Mouse (Mus musculus): ENCODE data around the gene Ccr4.

Gene Ccr4

DNA sequence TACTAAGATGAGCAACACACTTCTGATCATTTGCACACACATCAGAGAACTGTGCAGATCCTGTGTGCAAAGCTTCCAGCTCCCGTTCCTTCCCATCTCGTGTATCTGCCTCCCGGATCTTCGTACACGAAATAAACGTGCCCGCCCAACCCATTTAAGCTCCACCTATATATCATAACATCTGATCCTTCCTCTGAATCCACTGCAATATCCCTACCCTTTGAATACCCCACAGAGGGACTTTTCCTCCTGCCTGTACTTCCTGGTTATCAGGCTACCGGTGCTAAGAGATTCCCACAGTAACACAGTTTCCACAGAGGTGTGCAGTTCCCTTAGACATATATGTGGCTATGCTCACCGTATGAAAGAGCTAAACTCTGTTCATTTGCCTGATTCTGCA lies at the start of gene Ccr4:
TSS of gene Ccr4 (minus strand) at position 101 of the 400 bp plus-strand sequence.
- no peak for DNase-seq (ENCODE audit: low spot score in 2 of 2)

DNA sequence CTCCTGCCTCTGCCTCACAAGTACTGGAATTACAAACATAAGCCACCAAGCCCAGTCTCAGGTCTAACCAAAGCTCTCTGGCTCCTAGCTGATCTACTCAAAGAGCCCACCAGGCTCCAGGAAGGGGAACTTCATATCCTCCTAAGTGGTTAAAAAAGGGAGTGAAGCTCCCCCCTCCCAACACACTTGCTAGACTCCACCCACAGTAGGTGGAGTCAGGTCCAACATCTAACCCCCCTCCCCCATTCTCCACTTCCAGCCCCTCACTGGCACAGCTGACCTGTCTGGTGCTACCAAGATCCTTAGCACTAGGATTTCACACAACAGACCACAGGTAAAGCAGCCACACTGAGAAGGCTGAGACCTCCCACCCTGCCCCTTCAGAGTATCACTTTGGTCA lies 49.1 kb upstream of the Ccr4 start:
- DNase-seq (ENCODE audit: low spot score in 2 of 2), result no peak

DNA sequence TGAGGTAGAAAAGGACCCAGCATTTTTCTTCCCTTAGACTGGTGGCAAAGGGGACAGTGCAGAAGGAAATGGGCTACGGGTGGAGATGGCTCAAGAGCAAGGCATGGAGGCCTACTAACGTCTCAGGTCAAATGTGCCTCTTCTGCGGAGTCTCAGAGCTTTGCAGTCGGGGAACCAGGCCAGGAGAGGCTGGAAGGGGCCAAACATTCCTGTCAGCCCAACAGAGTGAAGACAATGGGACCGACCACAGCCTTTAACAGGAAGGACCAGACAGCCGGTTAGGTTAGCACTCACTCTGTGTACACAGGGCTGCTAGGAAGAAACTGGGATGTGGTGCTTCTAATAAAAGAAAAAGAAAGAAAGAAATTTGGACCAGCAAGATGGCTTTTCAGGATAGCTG lies 45.3 kb upstream of the Ccr4 start:
- no peak for DNase-seq (ENCODE audit: low spot score in 2 of 2)

DNA sequence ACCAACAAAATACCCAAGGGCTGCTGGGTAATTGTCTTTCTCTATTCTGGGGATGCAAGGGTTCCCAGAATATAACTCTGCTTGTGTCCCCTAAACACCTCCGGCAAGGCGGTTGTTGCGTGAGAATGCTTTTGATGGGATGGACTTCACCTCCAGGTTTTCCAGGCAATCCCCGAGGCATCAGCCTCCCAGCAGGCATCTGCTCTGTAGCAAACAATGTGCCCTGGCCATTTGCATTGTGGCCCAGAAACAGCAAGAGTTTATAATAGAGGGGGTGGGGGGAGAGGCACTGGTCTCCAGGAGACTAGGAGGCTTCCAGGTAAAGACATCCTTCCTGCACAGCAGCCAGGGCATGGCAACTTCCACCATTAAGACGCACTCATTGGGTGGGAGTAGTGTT lies 44.4 kb upstream of the Ccr4 start:
- DNase-seq (ENCODE audit: low spot score in 2 of 2), result no peak

DNA sequence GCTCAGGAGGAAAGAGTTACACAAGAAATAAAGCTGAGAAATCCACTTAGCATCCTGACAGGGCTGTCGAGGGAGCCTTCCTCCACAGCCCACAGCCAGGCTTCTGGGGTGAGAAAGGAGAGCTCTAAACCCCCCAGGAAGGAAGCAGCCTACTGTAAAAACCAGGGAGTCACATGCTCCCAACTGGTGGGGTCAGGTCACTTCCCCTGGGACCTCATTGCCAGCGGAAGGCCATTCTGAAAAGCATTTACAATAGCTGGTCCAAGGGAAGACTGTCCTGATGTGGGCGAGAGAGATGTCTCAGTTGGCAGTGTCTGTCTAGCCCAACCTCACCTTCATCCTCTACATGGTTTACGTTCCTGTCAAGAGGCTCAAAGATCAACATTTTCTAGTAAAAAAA lies 43.8 kb upstream of the Ccr4 start:
- no peak for DNase-seq (ENCODE audit: low spot score in 2 of 2)

DNA sequence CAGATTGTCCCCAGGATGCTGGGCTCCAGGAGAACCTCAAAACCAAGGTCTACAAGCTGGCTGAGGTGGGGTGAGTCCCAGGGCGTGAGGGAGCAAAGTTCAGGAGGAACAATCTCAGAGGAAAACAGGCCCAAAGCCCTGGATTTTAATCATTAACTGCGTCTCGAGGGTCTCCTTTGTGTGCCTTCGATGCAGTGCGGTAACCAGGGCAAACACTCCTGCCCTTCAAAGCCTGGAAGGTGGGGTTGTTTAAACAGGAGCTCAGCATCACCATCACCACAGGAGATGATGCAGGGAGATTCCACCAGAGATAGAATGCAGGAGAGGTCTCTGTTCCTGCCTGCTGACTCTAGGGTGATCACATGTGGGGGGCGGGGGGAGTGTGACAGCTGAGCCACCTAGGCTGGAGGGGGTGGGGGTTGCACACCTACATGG lies 42.9 kb upstream of the Ccr4 start:
- no peak for DNase-seq (ENCODE audit: low spot score in 2 of 2)

DNA sequence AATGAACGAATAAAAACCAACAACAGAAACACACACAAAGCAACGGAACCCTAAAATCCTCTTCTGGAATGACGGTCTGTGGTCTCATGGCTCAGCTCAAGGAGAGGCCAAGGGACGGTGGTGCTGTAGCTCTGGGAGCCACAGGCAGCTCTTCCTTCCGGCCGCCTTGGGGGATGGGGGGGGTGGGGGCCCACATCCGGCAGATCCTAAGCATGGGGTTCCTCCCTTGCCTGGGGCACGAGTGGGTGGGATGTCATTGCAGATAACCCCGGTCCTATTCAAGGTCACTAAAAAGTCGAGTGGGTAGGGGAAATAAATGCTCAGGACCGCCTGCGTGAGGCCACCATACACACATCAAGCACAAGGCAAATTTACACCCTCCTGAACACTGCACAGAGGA lies 42.0 kb upstream of the Ccr4 start:
- DNase-seq (ENCODE audit: low spot score in 2 of 2), result no peak

DNA sequence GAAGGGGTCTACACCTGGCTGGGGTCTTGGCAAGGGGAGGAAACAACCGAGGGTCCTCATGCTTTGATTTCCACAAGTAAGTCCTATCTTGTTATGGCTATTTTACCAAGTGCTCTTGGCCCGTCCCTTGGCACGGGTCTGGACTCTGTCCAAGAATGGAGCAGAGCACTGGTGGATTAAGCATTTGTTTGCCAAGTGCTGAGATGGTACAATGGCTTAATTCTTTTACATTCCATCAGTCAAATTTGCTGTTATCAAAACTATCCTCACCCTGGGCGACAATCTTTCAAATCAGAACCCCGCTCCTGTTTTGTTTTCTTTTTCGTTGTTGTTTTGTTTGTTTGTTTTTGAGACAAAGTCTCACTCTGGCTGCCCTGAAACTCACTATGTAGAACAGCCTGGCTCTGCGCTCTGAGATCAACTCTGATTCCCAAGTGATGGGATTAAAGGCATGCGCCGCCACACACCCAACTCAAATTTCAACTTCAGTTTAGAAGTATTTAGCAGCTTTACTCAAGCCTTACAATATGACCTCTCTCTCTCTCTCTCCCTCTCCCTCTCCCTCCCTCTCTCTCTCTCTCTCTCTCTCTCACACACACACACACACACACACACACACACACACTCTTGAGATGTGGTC lies 40.2 kb upstream of the Ccr4 start:
- no peak for DNase-seq (ENCODE audit: low spot score in 2 of 2)

DNA sequence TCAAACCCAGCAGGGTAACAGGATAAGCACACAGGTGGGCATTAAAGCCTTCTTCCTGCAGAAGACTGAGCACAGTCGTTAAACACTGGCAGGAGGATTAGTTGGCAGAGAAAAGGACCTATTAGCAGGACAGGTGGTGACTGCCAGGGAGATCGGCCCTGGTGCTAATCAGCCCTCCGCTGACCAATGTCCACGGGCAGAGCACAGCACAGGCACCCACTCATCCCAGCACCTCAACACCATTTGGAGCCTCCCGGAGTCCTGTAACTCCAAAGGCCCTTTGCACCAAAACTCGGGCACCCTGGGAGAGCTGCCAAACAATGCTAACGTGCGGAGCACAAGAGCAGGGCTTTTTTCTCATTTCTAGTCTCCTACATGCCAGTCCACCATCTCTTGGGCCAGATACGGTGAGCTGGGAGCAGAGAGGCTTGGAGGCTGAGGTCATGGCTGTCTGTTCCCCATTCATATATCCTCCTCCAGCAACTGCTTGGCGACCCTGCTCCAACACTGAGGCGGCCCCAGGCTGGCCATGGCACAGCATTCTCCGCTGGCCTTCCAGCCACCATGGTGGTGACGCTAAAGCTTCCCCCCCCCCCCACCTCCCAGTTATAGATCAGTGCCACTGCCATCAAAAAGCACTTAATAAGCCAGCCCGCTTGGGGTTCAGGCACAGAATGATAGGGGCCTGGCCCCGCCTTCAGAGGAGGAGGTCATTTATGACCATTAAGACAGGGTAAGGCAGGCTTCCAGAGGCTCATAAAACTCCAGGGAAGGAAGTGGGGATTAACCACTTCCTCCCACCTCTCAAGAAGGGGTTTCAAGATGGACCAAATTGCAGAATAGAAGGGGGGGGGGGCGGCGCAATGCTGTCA lies 39.4 kb upstream of the Ccr4 start:
- no peak for DNase-seq (ENCODE audit: low spot score in 2 of 2)

DNA sequence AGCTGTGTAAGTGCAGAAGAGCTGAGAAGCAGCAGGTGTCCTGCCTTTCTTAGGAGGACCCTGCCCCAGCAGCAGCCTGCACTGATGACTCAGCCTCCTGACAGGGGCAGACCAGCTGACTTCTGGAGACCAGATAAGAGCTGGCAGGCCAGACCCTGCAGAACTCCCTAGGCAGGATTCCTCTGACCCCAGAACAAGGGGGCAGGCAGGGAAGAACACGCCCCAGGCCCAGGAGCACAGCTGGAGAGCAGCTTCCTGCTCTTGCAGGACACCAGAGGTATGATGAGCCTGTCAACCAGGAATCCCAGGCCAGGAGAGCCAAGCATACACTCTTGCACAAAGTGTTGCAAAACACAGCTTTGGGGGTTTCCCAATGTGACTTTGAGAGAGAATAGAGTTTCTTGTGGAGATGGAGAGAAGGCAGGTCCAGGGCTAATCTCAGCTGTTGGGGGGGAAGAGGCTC lies 36.6 kb upstream of the Ccr4 start:
- DNase-seq (ENCODE audit: low spot score in 2 of 2), result no peak

DNA sequence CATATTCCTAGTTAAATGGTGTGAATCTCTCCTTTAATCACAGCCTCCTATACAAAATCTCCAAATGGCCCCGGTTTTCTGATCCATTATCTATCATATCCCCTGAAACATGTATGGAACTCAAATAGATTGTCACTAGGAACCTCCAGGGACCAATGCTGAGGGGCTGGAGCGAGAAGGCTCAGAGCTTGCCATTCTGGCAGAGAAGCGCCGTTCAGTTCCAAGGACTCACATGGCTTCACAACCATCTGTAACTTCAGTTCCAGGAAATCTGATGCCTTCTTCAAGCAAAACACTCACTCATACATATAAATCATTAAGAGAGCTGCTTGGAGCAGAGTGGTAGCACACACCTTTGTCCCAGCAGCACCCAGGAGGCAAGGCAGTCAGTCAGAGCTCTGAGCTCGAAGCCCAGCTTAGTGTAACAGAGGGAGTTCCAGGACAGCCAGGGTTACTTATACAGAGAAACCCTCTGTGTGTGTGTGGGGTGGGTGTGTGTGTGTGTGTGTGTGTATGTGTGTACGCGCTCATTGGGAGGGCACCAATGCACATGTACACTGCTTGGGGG lies 34.4 kb upstream of the Ccr4 start:
- no peak for DNase-seq (ENCODE audit: low spot score in 2 of 2)

DNA sequence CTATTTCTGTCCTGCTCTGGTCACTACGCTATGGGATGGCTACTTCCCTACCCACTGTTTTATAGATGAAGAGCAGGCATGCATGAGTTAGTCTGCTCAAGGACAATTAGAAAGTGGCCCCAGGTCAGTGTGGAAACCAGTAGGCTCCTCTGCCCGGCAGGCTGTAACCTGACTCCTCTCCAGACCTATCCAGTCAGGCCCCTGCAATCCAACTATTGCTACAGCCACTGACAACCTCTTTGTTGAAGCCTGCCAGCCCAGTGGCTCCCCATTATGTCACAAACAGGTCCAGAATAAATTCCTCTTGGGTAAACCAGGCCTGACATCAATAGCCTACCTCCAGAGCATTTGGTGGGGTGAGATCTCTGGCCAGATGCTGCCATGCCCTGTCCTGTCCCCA lies 31.9 kb upstream of the Ccr4 start:
- DNase-seq (ENCODE audit: low spot score in 2 of 2), result no peak

DNA sequence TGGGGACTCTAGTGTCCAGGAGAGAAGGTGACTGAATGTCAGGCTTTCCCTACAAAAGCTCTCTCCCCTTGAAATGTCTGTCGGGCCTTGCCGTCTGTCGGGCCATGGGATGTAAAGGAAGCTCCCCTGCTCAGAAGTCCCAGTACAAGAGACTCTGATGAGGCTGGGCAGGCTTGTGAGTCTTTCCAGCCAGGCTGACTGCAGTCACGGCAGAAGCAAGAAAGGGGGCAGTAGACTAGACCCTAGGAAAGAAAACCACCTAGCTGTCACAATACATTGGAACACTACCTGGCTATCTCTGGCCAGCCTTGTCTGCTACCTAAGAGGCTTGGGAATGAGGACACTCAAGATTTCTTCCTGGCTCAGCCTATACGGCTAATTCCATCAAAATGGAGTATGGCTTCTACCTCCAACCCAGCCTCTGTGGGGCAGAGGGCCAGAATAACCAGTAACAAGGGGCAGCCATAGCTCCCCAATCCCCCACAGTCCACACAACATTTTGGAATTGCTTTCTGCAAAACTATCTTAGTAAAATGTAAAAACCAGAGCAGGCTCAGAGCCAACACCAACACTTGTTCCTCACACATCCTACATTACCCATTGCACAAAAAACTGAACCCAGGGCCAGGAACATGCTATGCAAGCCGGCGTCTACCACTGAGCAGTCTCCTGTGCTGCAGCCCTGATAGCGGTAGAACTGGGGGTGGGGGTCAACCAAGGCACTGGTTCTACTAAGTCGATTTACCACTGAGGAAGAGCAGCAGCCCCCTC lies 30.2 kb upstream of the Ccr4 start:
- no peak for DNase-seq (ENCODE audit: low spot score in 2 of 2)

DNA sequence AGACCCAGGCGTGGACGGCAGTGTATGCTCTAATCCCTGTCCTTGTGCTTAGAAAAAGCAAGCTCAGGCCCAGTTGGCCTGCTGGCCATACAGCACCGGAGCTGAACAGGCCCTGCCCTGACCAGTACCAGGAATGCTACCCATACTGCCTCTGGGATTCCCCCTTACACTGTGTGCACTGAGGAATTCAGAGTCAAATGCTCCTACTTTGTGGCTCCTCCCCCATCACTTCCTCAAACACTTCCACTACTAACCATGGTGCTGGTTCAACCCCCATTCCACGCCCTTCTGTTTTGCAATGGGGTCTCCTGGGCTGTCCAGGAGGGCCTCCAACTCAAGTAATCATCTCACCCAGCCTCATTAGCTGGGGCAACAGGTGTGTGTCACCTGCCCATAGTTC lies 29.1 kb upstream of the Ccr4 start:
- DNase-seq (ENCODE audit: low spot score in 2 of 2), result no peak

DNA sequence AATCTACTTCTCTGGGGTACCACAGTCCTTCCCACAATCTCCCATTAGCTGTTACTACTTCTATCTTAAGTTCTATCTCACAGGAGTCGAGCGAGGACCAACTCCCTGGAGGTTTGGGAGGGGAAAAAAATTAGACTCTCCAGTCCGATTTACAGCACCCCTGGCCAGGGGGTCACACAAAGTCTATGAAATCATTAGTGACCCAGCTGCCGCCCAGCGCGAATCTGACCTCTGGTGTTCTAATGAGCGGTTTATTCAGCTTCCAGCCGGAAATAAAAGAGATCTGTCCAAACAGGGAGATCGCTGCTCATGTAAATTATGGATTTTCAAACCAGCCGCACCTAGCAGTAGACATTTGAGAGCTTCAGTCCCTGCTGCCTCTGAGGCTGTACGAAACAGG lies 26.6 kb upstream of the Ccr4 start:
- no peak for DNase-seq (ENCODE audit: low spot score in 2 of 2)

DNA sequence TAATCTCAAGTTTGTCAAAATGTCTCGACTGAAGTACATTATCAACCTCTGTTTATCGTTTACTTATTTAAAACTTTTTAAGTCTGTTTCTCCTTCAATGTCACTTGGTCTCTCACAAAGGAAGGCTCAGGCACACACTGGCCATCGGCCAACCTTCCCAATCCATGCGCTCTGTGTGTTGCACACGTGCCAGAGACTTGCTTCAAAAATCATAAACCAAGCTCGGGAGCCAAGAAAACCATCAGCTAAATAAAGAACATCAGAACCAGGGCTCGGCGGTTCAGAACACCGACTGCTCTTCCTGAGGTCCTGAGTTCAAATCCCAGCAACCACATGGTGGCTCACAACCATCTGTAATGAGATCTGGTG lies 23.9 kb upstream of the Ccr4 start:
- no peak for DNase-seq (ENCODE audit: low spot score in 2 of 2)

DNA sequence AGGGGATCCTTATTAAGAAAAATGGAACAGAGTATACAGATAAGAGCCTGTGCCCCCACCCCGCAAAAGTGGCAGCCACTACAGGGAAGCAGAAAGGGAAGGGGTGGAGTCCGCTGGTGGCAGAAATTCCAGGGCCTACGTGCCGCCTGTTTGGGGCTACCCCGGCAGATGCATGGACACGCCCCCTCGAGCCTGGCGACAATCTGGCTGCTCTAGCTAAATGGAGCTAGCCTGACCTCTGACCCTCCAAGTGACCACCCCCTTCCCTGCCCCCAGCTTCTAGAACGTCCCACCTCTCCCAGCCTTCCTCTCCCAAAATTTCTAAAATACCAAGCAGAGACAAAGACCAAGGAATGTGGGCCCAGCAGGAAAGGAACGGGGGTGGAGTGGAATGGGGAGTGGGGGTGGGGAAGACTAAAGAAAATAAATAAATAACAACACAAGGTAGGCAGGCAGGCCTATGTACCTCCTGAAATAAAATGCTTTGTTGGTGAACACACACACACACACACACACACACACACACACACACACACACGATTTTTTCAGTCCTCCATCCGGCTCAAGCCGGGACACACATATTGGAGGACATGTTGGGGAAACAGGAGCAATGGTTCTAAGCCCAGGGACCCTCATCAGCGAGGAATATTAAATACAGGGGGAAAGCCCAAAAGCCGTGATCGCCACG lies 23.4 kb upstream of the Ccr4 start:
- no peak for DNase-seq (ENCODE audit: low spot score in 2 of 2)

DNA sequence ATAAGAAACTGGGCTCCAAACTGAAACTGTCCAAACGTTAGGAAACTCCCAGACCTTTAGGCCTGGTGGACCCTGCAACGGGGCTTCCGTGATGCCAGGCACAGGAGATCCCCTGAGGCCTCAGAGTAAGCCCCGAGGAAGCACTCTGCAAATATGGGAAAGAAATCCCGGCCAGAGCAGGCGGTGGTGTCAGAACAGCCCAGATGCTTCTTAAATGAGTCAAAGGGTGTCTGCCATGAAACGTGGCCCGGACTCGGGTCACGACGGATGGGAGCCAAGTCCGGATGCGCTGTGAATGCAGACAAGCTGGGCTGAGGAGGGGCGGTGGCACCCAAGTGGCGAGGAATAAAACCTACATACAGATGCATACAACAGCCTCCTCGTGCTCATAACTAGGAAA lies 22.4 kb upstream of the Ccr4 start:
- no peak for DNase-seq (ENCODE audit: low spot score in 2 of 2)

DNA sequence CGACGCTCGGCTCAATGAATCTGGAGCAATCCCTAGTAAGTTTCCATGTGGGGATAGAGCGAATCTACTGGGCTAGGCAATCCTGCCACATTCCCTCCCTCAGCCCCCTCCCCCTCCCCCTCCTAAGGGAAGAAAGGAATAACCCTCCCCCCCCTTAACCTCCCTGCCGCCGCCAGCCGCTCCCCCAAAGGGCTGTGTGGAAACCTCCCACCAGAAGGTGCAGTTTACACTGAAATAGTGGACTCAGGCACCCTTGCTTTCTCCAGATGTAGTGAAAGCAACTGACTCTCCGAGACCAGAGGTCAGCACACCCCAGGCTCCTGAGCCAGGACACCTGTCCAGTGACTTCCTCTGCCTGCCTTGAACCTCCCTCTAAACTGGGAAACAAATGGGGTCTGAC lies 21.9 kb upstream of the Ccr4 start:
- no peak for DNase-seq (ENCODE audit: low spot score in 2 of 2)

DNA sequence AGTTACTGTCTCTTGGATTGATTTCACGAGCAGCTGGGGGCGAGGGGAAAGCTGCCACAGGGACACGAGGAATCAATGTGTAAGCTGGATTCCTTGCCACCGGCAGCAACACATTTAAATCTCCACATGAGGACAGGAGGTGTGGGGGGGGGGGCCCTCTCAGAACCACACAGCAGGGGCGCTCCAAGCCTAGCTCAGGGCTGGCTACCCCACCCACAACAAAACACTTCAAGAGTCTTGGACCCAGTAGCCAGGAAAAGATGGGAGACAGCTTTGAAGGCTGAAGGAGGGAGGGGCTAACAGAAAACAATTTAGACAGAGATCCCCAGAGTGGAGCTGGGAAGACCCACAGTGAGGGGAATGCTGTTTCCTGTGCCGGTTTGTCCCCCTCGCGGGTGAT lies 21.2 kb upstream of the Ccr4 start:
- no peak for DNase-seq (ENCODE audit: low spot score in 2 of 2)

DNA sequence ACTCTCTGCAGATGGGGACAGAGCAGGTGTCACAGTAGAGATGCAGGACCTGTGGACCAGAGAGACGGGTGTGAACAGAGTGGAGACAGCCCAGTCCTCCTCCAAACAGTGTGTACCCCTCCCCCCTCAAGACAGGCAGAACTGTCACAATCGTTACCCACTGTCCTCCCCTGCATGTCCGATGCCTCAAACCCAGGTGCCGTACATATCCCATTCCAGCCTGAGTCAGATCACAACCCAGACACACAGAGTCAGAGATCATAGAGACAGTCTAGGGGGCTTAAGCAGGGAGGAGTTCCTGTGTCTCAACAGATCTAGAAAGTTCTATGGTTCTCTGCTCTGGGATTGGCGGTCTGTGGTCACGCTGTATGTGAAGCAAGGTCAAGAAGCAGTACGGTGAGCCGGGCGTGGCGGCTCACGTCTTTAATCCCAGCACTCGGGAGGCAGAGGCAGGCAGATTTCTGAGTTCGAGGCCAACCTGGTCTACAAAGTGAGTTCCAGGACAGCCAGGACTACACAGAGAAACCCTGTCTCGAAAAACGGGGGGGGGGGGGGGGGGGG lies 20.4 kb upstream of the Ccr4 start:
- no peak for DNase-seq (ENCODE audit: low spot score in 2 of 2)

All from frontal cortex, postnatal 25 days (tissue).